Mouse (Mus musculus) midbrain, embryonic 15.5 days (tissue): ENCODE results near the gene Irf2. TPM values are rescaled to one million over a fixed set of nuclear protein-coding genes. Genes with fewer than 3 reads are reported as not detected.
A peak's percentile ranks its signal among the peaks of the same experiment; 100 is the strongest.

Experiments
- ATAC-seq: fragments of 200-750 bp; cut with Nextera tagmentation; replicated peaks from 2 replicates; pipeline ENCODE4 v1.8.0; 2017; ENCODE audit warnings: moderate TSS enrichment
- H3K27ac ChIP-seq: fragments of 300-500 bp; sonication (generic); 2 replicates; pipeline ENCODE4 v1.5.1; 2015; ENCODE audit warnings: mild to moderate bottlenecking, inconsistent platforms
- H3K27me3 ChIP-seq: fragments of 300-500 bp; sonication (generic); replicated peaks from 2 replicates; pipeline ENCODE4 v1.6.1; 2015; ENCODE audit warnings: inconsistent platforms
- H3K36me3 ChIP-seq: fragments of 300-500 bp; sonication (generic); replicated peaks from 2 replicates; pipeline ENCODE4 v1.6.1; 2015; ENCODE audit warnings: inconsistent platforms
- H3K4me1 ChIP-seq: fragments of 300-500 bp; sonication (generic); 2 replicates; pipeline ENCODE4 v1.6.1; 2015; ENCODE audit warnings: inconsistent platforms
- H3K4me2 ChIP-seq: fragments of 300-500 bp; sonication (generic); 2 replicates; pipeline ENCODE4 v1.6.1; 2015; ENCODE audit warnings: inconsistent platforms, mild to moderate bottlenecking, moderate library complexity
- H3K4me3 ChIP-seq: fragments of 300-500 bp; sonication (generic); 2 replicates; pipeline ENCODE4 v1.5.1; 2015; ENCODE audit warnings: mild to moderate bottlenecking, inconsistent platforms
- H3K9ac ChIP-seq: fragments of 300-500 bp; sonication (generic); 2 replicates; pipeline ENCODE4 v1.6.1; 2015; ENCODE audit warnings: mild to moderate bottlenecking, inconsistent platforms
- H3K9me3 ChIP-seq: fragments of 300-500 bp; sonication (generic); 2 replicates; pipeline ENCODE4 v1.6.1; 2016; ENCODE audit warnings: inconsistent platforms
- WGBS: fragments of 180-500 bp; shearing (Covaris S2); methylation state at CpG from one replicate; pipeline ENCODE4 v1.1.7; 2015; ENCODE audit warnings: mixed read lengths; 5-methylcytosine and 5-hydroxymethylcytosine counted together
- polyA plus RNA-seq: library from polyadenylated mRNA; unstranded; fragments of >200 nt; fragmentation: Nextera tagmentation; extraction: Ambion mirVana; gene quantifications from 2 replicates; pipeline ENCODE4 v1.2.1, GENCODE M21; 2015

Gene Irf2
- 9.1 and 9.6 TPM in 2 replicates for polyA plus RNA-seq

GRCm38 (mm10) chr8:46739003-46739949, at the start of gene Irf2:
Gene Irf2 (plus strand): TSS chr8:46739732.
- Histone ChIP-seq H3K9me3 (no peaks in the 10 kb centered on the region), H3K27me3 (no peaks in the 10 kb centered on the region), H3K4me2 (peak within 1 kb of the TSS; percentile 94), H3K9ac (peak within 1 kb of the TSS; percentile 99), H3K27ac (peak within 1 kb of the TSS; percentile 92), H3K4me1 (peaks cover 12% of the 10 kb centered on the region), H3K4me3 (peak within 1 kb of the TSS; percentile 93), H3K36me3 (no peaks in the 10 kb centered on the region)
- WGBS, result 1% methylated on average over 47 of the region's 51 CpGs
- peak; percentile 59 for ATAC-seq

GRCm38 (mm10) chr8:46690111-46690510, 49.4 kb upstream of the Irf2 start:
- 25% methylated on average over 5 of the region's 5 CpGs for WGBS
- Histone ChIP-seq H3K4me1 (no peaks in the 10 kb centered on the region), H3K36me3 (no peaks in the 10 kb centered on the region), H3K9me3 (no peaks in the 10 kb centered on the region), H3K4me3 (no peak overlapping the region), H3K9ac (no peak overlapping the region), H3K4me2 (no peak overlapping the region), H3K27ac (no peak overlapping the region), H3K27me3 (no peaks in the 10 kb centered on the region)
- ATAC-seq, result no peak

DNA sequence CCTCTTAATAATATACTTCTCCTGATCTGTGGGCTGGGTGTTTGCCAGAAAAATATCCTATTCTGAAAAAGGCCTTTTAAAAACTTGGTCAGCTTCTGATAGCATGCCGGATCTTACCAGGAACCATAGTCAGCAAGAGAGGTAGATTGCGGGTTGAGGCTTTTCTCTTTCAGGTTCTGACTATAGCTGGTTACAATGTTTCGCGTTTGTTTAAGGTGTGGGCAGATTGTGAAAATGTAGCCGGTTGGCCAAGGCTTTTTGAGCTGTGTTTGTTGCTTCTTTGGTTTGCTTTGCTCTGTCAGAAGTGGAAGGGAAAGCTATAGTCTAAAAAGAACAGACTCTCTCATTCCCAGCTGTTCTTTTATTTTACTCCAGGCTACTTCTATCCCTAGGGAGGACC, 49.0 kb upstream of the Irf2 start:
- no peak overlapping the region for H3K9ac ChIP-seq
- no peak for ATAC-seq
- WGBS, result 76% methylated on average over 5 of the region's 5 CpGs
- H3K9me3 ChIP-seq, result no peaks in the 10 kb centered on the region
- no peaks in the 10 kb centered on the region for H3K4me1 ChIP-seq
- no peak overlapping the region for H3K27ac ChIP-seq
- H3K4me2 ChIP-seq, result no peak overlapping the region
- no peaks in the 10 kb centered on the region for H3K36me3 ChIP-seq
- H3K4me3 ChIP-seq, result no peak overlapping the region
- no peaks in the 10 kb centered on the region for H3K27me3 ChIP-seq

DNA sequence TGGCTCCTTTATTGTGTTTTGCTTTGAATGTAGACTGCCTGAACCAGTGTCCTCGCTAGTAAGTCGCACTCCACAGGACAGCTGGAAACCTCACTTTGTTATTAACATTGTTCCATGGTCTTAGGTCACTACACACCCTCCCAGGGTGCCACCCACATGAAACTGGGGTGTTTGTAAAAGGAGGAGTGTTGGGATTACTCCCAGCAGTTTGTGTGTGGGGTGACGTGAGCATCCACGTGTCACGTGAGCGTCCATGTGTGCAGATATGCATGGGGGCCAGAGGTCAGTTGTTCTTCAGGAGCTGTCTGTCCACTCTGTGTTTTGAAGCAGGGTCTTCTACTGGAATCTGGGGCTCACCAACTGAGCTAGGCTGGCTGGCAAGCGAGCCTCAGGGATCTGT, 48.2 kb upstream of the Irf2 start:
- 68% methylated on average over 7 of the region's 7 CpGs for WGBS
- Histone ChIP-seq H3K9ac (no peak overlapping the region), H3K27me3 (no peaks in the 10 kb centered on the region), H3K36me3 (no peaks in the 10 kb centered on the region), H3K4me1 (0 out of 2 replicates have a peak, but pooled peaks cover under 1% of the 10 kb centered on the region), H3K4me3 (no peak overlapping the region), H3K9me3 (no peaks in the 10 kb centered on the region), H3K4me2 (no peak overlapping the region), H3K27ac (no peak overlapping the region)
- no peak for ATAC-seq

- Histone ChIP-seq H3K9ac (no peak overlapping the region), H3K4me2 (no peak overlapping the region), H3K4me1 (0 out of 2 replicates have a peak, but pooled peaks cover 4% of the 10 kb centered on the region), H3K36me3 (no peaks in the 10 kb centered on the region), H3K27ac (no peak overlapping the region), H3K4me3 (no peak overlapping the region), H3K9me3 (no peaks in the 10 kb centered on the region), H3K27me3 (no peaks in the 10 kb centered on the region)
- WGBS, result 66% methylated on average over 15 of the region's 15 CpGs
- ATAC-seq, result no peak
These were observed 43.1 kb upstream of the Irf2 start for GRCm38 (mm10) chr8:46696256-46697041.

DNA sequence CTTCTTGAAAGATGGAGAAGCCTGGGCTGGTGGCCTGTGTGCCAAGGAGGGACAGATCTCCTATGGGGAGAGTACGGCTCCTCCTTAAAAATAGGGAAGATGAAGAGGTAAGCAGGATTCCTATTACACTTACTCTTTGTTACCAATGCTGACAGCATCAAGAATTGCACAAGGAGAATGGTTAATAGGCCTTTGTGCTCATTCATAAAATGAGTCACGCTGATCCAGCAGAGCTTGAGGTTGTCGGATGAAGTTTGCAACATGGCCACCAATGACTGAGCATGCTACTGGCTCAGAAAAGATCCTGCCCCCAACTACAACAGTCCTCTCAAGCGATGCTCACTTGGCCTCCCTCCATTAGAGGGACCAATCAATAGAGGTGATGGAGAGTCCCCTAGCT, 42.0 kb upstream of the Irf2 start:
- Histone ChIP-seq H3K4me3 (no peak overlapping the region), H3K9me3 (no peaks in the 10 kb centered on the region), H3K27me3 (no peaks in the 10 kb centered on the region), H3K4me2 (no peak overlapping the region), H3K9ac (no peak overlapping the region), H3K27ac (no peak overlapping the region), H3K4me1 (0 out of 2 replicates have a peak, but pooled peaks cover 4% of the 10 kb centered on the region), H3K36me3 (no peaks in the 10 kb centered on the region)
- WGBS, result 69% methylated on average over 4 of the region's 4 CpGs
- ATAC-seq, result no peak

DNA sequence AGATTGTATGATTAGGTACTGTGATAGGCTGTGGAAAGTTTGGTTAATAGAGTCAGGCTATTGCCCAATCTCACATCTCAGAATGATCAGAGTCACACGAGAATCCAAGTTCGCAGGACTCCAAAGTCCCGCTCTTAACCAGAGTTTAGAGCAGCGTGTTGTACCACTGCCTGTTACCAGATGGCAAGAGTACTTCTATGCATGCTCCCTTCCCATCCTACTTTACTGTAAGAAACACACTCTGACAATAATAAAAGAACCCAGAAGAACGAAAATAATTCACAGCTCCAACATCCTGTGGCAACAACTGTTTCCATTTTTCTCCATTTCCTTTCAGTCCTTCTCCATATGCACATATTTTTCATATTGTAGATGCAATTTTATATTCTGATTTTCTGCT, 41.4 kb upstream of the Irf2 start:
- Histone ChIP-seq H3K27ac (no peak overlapping the region), H3K4me1 (0 out of 2 replicates have a peak, but pooled peaks cover 4% of the 10 kb centered on the region), H3K4me3 (no peak overlapping the region), H3K9ac (no peak overlapping the region), H3K9me3 (no peaks in the 10 kb centered on the region), H3K4me2 (no peak overlapping the region), H3K36me3 (no peaks in the 10 kb centered on the region), H3K27me3 (no peaks in the 10 kb centered on the region)
- WGBS, result 98% methylated on average over 5 of the region's 5 CpGs
- no peak for ATAC-seq

DNA sequence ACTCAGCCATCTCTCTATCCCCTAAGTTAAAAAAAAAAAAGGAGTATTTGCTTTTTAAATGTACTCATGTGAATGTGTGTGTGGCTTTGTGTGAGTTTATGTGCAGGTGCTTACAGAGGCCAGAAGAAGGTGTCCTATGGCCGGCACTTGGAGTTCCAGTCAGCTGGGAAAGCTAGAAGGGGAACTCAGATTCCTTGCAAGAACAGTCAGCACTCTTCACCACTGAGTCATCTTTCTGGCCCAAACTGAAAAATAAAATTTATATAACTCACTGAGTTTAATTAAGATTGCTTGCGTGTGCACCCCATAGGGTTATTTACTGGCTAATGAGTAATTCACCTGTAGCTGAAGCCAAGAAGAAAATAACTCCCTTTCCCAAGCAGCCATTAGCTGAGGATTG, 34.4 kb upstream of the Irf2 start:
- ATAC-seq, result no peak
- Histone ChIP-seq H3K9ac (no peak overlapping the region), H3K4me3 (no peak overlapping the region), H3K9me3 (no peaks in the 10 kb centered on the region), H3K36me3 (no peaks in the 10 kb centered on the region), H3K27me3 (no peaks in the 10 kb centered on the region), H3K4me1 (no peaks in the 10 kb centered on the region), H3K4me2 (no peak overlapping the region), H3K27ac (no peak overlapping the region)
- whole genome bisulfite sequencing, result 95% methylated on average over 2 of the region's 2 CpGs

DNA sequence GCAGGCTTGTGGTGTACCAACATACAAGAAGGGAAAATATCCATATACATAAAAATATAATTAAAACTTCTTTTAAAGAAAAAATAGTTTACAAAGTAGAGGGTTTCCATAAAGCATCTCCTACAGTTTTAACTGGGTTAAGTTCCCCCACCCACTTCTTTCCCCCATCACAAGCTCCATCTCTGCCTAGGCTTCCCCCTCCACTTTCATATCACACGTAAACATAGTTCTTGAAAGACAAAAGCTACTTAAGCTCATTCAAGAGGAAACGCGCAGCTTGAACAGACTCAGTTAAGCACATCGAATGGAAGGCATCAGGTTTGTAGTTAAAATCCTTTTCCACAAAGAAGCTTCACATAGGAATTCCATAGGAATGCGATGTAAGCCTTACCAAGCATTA, 32.8 kb upstream of the Irf2 start:
- Histone ChIP-seq H3K4me3 (no peak overlapping the region), H3K36me3 (no peaks in the 10 kb centered on the region), H3K27ac (no peak overlapping the region), H3K9me3 (no peaks in the 10 kb centered on the region), H3K27me3 (no peaks in the 10 kb centered on the region), H3K4me2 (no peak overlapping the region), H3K9ac (no peak overlapping the region), H3K4me1 (no peaks in the 10 kb centered on the region)
- ATAC-seq, result no peak
- WGBS, result 54% methylated on average over 5 of the region's 5 CpGs

- WGBS, result 91% methylated on average over 4 of the region's 4 CpGs
These were observed 30.2 kb upstream of the Irf2 start for GRCm38 (mm10) chr8:46709302-46709701.

DNA sequence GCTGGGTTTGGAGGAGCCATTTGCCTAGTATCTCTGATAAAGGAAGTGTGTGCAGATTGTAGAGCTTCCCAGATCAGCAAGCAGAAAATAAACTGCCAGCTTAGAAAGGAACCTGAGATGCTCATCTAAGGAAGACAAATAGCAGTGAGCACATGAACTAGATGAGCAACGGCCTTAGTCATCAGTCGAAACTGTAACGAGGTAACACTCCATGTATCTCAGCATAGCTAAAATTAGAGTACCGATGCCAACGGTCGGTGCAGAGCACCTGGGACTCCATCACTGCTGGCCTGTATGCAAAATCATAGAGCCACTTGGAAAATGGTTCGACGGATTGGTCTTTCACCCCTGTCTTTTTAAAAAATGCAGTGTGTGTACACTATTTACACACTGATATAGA, 29.2 kb upstream of the Irf2 start:
- Histone ChIP-seq H3K9ac (no peak overlapping the region), H3K27ac (no peak overlapping the region), H3K4me2 (no peak overlapping the region), H3K9me3 (no peaks in the 10 kb centered on the region), H3K4me3 (no peak overlapping the region), H3K4me1 (no peaks in the 10 kb centered on the region), H3K27me3 (no peaks in the 10 kb centered on the region), H3K36me3 (no peaks in the 10 kb centered on the region)
- 94% methylated on average over 8 of the region's 8 CpGs for WGBS
- ATAC-seq, result no peak

More at GRCm38 (mm10) chr8:46709302-46709701, 30.2 kb upstream of the Irf2 start:
- Histone ChIP-seq H3K4me3 (no peak overlapping the region), H3K27ac (no peak overlapping the region), H3K27me3 (no peaks in the 10 kb centered on the region), H3K4me1 (no peaks in the 10 kb centered on the region), H3K9ac (no peak overlapping the region), H3K9me3 (no peaks in the 10 kb centered on the region), H3K4me2 (no peak overlapping the region), H3K36me3 (no peaks in the 10 kb centered on the region)
- no peak for ATAC-seq

- no peak overlapping the region for H3K4me3 ChIP-seq
- H3K9ac ChIP-seq, result no peak overlapping the region
- H3K27ac ChIP-seq, result no peak overlapping the region
- no peaks in the 10 kb centered on the region for H3K36me3 ChIP-seq
- ATAC-seq, result no peak
- H3K9me3 ChIP-seq, result no peaks in the 10 kb centered on the region
- WGBS, result 81% methylated on average over 2 of the region's 2 CpGs
- H3K27me3 ChIP-seq, result no peaks in the 10 kb centered on the region
- no peak overlapping the region for H3K4me2 ChIP-seq
- peaks cover 4% of the 10 kb centered on the region; the same call in 1 of the 2 replicates for H3K4me1 ChIP-seq
These were observed 28.0 kb upstream of the Irf2 start for GRCm38 (mm10) chr8:46711496-46711895.
